Mouse (Mus musculus) erythroblast, adult 5-6 weeks (primary cell): ENCODE measurements around the gene Socs5. TPM values are rescaled to one million over a fixed set of nuclear protein-coding genes. Genes with fewer than 3 reads are reported as not detected.

Source experiments
- ATAC-seq: replicated peaks from 2 replicates; pipeline ENCODE4 v1.8.0; 2016; ENCODE audit warnings: moderate number of reproducible peaks, mild to moderate bottlenecking, moderate TSS enrichment, inconsistent platforms; ENCODE audit not compliant: poor library complexity, low FRiP score, severe bottlenecking
- total RNA-seq, 2 experiments: library from RNA; stranded (forward) in 1 of 2; stranded (reverse) in 1 of 2; fragments of 150-400 nt in 1 of 2; fragments of 200-764, 138-1000 nt in 1 of 2; gene quantifications; 2 replicates each; pipeline versions ENCODE4 v1.2.3 to v1.2.4; 2015 to 2017; ENCODE audit warnings: low replicate concordance in 2 of 2

The Socs5 gene
- total RNA-seq, 2 experiments from 2014 or later, result 0.58 to 1.2 TPM

DNA sequence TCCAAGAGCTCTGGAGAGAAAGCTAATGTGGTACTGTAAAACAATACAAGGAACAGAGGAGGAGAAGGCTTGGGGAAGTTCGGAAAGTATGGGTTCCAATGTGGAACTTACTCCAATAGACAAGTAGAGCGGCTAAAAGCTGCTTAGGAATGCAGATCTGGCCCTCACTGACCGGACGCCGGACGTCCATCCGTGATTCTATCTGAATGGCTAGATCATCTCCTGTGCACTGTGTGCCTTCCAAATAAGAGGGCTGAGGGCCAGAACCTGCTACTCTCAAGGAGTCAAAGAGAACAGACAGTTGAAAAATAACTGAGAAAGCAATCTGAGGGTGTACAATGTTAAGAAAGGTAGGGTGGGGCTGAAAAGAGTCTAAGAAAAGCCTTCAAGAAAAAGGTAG is 1.5 kb upstream of the Socs5 start:
- no peak for ATAC-seq

DNA sequence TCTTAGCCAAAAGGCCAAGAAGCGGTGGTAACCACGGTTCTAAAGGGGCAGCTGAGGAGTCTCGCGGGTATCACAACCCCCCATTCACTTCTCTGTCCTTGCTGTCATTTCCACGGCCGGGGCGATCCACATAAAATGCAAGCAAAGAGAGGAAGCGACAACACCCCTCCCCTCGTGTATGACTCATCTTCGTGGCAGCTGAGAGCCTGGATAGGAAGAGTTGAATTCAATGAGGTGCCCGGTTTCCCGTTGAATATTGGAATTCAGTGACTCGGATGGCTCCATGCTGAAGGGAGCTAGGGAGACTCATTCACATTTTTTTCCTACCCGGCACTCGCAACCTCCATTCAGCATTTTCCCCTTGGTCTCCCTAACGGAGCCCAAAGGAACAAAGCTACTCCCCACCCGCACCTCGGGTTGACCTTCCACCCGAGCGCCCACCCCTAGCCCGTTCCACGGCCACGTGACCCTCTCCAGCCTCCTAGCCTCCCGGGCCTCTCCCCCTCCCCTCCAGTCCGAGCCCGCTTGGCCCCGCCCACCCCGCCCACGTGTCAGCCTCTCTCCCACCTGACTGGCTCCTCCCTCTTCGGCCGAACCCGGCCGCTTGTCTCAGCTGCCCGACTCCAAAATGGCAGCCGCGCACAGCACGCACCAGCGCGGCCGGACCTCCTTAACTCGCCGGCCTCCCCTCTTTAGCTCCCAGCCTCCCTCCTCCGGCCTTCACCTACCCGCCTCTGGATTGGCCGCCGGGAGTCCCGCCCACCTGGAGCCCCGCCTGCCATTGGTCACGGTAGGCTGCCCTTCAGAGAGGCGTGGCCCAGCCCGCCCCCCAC is 572 bp upstream of the Socs5 start:
- peak; percentile 97 for ATAC-seq

DNA sequence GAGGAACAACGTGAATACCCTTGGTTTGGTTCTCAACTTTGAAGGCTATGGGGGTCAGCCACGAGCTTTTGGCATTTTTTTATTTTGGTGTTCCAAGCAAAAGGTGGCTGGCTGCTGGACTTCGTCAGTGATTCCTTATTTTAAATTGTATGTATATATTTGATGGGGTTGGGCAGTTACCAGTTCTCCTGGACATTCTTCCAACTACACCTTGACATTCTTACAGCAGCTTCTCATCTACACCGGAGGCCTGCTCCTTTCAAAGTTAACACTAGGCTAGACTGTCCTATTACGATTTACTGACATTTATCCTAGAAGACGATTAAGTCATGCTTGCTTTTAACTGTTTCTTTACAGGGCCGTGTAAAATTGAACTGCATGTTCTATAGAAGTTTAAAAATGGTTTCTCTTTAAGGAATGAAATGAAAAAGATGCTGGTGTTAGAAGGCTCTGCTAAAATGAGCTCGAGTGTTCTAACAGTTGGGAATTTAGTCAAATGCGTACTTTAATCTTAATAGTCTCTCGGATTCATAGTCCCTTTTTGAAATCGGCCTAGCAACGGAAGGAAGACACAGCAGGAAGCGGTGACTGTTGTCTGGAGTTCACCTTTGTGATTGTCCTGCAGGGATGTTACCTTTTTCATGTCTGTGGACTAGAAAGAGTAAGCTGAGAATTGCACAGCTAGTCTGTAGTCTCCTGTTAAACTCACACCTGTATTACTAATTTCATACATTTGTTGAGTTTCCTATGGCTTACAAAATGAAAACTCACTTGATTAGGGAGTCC is 1.2 kb downstream of the Socs5 start:
- no peak for ATAC-seq

DNA sequence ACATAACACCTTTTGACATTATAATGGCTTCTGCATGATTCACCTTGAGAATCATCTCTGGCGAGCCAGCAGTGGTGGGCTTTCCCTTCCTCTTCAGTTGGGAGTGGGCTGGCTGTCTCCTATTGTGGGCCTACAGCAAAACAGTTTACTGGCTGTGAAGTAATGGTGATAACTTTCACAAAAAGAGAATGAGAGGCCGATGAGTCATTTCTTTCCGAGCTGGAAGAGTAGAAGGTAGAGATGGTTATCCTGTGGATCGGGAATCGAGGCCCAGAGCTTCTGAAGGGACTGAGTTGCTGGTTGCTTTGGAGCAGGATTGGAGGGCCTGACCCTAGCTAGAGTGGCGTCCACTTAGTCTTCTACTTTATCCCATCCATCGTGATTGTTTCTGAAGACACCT is 2.0 kb downstream of the Socs5 start:
- ATAC-seq, result no peak

DNA sequence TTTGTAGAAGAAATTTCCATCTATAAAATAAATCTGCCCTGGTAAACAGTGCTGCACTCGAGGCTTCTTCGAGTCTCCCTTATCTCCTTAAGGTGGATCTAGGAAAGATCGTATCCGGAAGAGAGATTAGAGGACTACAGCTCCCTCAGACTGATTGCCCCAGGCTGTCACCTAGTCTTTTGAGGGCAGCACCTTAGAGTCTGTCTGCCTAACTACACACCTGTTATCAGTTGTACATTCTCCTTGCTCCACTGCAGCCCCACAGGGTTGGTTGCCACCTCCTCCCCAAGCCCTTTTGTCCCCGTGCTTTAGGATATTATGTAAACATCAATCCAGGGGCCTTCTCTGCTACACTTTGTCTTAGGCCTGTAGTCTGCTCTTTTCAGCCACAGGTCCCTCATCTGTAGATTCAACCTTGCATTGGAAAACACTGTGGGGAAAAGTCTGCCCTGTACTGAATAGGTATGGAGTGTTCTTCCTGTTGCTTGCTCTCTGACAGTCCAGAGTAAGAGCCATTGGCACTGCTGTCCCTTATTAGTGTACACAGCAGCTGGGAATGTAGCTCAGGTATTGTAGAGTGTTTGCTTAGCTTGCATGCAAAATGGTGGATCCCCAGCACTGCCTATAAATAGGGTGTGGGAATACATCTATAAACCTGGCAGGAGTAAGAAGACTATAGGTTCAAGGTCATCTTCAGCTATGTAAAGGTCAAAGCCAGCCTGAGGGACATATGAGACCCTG is 5.5 kb downstream of the Socs5 start:
- ATAC-seq, result no peak

DNA sequence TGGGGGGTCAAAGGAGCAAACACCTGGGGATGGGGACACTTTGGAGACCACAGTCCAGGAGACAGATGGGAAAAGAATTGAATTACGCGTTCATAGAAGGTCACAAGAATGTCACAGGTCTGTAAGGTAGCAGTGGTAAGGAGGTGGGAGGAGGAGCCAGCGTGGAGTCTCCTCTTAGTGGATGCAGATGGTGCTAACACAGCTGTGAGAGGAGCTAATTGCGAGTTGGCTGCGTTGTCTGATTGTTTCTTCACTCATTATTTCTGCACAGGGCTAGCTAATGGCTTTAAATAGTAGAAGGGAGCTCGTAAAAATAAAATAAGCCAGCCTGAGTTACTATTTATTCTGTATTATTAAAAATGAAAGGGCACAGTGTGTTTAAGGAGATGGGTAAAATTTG is 8.1 kb downstream of the Socs5 start:
- no peak for ATAC-seq

DNA sequence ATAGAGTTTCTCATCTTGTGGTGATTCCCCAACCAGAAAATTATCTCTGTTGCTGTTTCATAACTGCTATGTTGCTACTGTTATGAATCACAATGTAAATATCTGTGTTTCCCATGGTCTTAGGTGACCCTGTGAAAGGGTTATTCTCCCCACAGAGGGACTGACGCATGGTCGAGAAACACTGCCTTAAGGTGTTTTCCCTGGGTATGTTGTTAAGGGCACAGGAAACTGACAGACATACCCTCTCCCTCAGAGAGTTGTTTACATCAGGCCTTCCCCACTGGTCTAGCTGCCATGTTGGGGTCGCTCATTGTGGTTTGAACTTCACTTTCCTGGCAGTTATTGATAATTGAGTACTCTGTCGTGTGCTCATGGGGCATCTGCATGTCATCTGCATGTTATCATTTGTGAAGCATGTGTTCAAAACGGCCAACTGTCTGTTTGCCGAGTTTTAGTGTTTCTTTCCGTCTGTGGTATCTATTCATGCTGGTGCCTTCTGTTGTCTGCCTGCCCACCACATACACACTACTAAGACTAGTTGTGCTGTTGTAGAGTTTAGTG is 11.6 kb downstream of the Socs5 start:
- ATAC-seq, result no peak

DNA sequence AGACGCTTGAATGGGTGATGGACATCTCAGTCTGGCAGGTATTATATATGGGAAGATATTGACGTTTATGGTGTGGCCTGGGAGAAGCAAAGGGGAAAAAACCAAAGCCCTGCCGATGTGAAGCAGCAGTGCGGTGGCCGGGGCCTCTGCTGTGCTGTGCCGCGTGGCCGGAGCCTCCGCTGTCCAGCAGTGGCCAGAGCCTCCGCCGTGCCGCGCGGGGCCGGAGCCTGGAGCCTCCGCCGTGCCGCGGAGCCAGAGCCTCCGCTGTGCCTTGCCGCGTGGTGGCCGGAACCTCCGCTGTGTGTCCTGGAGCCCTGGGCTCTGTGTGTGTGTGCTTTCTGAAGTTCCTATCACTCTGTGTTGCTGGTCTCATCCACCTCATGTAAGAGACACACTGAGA is 17.9 kb downstream of the Socs5 start:
- ATAC-seq, result no peak

DNA sequence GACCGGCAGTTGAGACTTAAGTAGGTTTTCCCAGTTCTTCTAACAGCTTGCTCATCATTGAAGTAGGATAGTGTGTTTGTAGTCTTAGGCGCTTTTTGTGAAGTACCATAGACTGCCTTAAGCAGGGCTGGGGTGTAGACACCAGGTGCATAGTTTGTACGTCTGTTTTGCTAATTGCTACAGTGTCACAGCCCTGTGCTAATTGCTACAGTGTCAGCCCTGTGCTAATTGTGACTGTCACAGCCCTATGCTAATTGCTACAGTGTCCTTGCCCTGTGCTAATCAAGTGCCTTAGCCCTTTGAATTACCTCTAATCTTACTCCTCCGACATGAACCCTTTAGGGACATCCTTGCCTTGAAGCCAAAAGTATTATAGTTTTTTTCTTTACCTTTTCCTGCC is 24.8 kb downstream of the Socs5 start:
- no peak for ATAC-seq

DNA sequence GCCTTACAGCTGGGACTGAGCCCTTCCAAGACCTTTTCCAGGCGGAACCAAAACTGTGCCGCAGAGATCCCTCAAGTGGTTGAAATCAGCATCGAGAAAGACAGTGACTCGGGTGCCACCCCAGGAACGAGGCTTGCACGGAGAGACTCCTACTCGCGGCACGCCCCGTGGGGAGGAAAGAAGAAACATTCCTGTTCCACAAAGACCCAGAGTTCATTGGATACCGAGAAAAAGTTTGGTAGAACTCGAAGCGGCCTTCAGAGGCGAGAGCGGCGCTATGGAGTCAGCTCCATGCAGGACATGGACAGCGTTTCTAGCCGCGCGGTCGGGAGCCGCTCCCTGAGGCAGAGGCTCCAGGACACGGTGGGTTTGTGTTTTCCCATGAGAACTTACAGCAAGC is 26.3 kb downstream of the Socs5 start:
- no peak for ATAC-seq

DNA sequence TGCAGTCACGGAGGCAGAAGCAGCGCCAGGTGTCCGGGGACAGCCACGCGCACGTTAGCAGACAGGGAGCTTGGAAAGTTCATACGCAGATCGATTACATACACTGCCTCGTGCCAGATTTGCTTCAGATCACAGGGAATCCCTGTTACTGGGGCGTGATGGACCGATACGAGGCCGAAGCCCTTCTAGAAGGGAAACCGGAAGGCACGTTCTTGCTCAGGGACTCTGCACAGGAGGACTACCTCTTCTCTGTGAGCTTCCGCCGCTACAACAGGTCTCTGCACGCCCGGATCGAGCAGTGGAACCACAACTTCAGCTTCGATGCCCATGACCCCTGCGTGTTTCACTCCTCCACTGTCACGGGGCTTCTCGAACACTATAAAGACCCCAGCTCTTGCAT is 27.2 kb downstream of the Socs5 start:
- no peak for ATAC-seq

DNA sequence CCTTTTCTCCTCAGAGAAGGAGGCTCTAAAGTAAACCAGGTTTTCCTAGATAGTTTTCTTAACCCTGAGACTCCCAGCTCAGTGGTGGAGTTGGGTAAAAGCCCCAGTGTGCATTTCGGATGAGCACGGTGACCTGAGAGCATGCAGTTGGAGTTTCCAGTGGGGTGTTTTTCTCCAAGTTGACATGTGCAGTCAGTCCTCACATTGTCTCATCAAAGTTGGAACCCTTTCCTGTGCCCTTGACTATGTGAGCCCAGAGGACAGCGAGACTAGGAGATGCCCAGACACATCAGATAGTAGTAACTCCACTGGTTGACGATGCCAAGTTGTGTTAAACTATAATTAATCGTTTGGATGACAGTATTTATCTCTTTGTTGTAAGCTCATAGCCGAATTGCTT is 28.3 kb downstream of the Socs5 start:
- ATAC-seq, result no peak

DNA sequence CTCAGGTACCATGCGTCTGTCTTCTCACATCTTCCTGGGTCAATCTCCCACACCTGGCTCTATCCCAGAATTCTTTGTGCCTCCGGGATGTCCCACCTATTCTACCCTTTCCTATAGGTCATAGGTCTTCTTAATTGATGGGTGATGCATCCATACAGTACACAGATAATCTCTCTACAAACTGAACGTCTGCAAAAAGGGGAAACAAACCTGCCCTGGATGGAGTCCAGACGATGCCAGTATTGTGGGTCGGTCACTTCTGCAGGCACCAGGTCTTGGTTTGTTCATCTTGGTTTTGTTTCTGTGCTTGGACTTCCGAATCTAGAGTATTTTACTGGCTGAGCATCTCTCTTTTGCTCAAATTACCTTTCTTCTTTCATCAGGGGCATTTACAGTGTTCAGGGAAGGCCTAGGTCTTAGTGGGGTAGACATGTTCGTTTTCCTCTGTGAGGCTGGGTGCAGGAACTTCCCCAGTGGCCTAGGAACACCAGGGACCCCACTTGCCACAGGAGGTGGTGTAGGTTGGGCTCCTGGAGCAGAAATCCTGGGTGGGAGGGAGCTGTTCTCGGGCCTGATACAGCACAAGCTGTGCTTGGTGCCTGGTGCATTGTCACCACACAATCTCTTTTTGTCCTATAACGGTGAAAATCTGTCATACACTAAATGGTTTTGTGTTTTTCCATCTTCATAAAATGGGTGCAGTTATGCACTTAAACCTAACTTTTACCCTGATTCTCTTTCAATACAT is 33.9 kb downstream of the Socs5 start:
- no peak for ATAC-seq

DNA sequence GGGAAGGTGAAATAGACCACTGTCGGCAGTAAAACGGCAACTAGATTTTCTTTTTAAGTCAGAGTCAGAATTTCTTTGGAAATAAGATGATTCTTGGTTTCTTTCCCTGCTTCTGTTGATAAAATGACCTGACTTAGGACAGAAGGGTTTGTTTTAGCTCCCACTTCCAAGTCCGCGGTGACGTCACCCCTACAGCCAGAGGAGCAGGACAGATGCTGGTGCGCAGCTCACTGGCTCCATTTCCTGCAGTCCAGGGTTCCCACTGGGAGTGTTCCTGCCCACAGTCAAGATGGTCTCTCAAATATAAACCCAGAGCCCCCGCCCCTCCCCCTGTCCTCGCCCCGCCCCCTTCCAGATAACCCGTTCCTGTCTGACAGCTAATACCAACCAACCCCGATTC is 34.8 kb downstream of the Socs5 start:
- no peak for ATAC-seq

DNA sequence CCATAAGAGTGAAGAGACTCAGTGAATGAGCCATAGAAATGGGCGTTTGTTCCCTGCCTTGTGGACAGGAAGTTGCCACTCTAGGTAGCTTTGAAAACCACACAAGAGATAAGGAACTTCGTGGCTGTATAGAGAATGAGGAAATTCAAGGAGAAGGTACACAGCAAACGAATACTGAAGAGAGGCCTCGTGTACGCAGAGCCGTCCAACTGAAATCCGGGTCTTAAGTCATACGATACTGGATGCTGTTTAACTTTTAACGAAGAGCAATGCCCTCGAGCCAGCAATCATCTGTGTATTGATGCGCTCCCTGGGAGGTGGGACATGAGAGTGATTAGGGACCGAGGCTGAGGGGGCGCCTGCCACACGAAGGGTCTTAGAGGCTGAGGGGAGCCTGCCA is 35.7 kb downstream of the Socs5 start:
- no peak for ATAC-seq

DNA sequence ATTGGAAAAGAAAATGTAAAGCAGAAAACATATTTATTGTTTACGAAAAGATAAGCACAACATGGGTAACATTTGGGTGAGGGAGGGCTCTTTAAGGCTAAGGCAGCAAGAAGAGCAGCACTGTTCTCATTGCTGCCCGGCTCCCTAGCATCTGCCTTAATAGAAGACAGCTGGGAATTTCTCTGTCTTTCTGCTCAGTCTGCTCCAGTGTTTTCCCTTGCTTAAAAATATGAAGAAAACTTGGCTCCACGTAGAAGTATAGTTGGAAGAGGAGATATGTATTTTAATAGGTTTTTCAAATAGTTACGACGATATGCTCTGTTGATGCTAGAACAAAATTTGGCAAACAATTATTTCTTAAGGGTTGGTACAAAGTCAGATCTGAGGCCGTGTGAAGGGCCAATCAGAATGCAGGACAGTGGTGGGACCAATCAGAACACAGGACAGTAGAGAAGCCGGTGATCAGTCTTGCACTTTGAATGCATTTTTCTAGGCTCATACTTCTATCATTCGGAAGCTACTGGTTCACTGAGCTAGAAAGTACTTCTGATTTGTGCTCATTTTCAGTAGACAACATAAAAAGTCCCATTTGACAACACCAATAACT is 39.0 kb downstream of the Socs5 start:
- ATAC-seq, result no peak

DNA sequence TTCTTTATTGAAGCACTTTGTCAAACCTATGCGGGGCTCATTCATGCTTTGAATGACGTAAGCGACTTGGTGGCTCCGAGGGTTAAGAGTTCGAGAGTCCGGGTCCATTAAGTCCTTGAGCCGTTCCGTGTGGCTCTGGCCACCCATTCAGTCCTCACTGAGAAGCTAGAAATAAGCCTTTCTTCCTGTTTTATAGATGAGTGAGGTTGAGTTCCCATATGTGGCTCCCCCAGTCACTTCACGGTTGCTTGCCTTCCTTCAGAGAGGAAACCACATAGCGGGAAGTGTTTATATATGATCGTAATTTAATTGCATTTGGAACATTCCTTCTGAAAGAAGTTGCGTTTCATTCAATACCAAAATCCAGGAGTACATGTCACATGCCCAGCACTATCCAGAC is 42.3 kb downstream of the Socs5 start:
- no peak for ATAC-seq

DNA sequence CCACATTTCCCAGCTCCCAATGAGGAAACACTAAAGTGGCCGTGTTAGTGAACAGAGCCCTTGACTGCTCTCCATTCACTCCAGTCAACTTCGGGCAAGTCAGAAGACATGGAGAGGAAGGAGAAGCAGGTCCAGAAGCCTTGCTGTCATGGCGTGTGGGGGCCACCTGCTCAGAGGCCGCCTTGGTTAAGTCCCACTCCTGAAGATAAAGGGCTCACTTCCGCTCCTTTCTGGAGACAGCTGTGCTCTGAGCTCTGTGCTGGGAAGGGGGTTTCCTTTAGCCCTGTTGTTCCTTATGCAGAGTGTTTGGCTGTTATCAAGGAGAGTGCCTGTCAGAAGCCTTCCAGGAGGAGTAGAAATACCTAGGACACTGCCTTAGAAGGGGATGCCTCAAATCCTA is 45.5 kb downstream of the Socs5 start:
- ATAC-seq, result no peak

DNA sequence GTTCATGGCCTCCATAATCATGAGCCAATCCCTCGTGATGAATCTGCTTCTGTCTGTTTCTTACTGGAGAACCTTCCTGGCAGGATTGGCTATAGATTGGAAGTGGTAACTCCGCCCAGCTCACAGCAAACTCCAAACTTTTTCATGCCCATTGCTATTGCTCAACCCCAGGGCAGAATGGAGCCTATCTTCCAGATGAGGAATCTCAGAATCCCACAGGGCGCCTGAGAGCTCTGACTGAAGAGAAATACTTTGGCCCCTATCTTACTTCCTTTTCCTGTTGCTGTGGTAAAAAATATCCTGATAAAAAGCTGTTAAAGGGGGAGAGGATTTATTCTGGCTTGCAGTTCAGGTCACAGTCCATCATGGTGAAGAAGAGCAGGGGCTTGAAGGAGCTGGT is 48.2 kb downstream of the Socs5 start:
- no peak for ATAC-seq
